Mouse (Mus musculus) urinary bladder, postnatal 14 days (tissue): ENCODE measurements at regions not wholly inside any gene's neighbourhood (a gene's known extent, or its start where the extent isn't known, plus 50 kb on each side); places are given as distances from the start of the nearest gene placed in this dataset.

Source experiments
- DNase-seq: peaks from one replicate; pipeline ENCODE4 v3.0.0; 2021; ENCODE audit warnings: low spot score

DNA sequence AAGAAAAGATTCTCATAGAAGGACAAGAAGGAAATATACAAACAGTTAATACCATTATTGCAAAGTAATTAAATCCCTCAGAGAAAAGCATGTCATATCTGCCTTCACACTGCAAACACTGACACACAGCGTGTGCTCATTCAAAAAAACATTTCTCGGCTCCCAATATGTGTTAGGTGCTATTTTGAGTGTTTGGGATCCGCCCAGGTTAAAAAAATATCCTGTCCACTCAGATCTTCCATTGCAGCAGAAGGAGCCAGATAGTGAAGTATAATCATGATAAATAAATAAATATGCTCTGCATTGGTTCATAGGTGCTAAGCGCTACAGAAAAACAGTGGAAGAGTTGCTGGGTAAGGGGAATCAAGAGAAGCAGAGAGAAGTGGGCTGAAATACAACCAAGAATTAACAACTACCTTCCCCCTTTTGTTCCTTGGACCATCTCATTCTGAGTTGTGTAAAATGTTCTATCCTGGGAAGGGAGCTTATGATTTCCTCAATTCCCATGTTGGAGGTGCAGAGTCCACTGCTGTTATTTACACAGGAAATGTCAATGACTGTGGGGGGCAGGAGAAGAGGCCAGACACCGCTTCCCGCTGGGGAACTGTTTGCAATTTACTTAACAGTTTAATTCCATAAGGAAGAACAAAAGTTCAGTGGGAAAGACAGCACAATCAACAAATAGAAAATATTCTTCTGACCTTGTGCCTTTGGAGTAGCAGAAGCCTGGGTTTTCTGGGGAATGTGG lies 139.9 kb downstream of the Tle1 start:
- DNase-seq: no peak

DNA sequence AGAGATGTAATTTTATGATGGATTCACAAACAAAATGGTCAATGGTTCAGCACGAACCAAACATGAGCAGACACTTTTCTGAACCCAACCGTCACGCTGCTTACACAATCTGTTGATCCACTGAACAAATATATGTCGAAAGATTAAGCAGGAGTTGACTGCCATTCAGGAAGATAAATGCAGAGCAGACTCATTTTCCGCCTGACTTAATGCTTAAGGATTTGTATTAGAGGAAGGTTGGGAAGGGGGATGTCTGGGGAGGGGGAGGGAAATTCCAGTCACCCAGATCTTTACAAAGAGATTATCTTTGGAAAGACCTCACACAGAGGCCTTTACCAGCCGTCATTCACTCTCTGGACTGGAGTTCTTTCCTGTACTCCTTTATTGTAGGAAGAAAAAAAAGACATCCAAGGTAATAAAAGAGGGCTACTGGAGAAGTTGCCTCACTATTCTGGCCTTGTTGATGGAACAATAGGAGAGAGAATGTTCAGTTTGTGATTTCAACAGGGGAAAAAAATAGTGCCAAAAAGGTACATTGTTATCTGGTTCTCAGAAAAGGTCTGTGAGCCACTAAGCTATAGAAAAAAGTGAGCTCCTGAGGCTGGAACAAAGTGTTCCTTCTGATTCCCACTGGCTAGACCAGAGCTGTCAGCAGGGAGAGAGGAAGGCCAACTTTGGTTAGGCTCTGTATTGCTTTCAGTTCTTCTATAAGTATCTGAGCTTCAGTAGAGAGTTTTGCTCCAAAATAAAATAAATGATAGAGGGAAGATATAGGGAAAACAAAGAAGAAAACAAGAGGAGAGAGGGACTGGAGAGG lies 150.9 kb downstream of the Tle1 start:
- peak; percentile 4 for DNase-seq

DNA sequence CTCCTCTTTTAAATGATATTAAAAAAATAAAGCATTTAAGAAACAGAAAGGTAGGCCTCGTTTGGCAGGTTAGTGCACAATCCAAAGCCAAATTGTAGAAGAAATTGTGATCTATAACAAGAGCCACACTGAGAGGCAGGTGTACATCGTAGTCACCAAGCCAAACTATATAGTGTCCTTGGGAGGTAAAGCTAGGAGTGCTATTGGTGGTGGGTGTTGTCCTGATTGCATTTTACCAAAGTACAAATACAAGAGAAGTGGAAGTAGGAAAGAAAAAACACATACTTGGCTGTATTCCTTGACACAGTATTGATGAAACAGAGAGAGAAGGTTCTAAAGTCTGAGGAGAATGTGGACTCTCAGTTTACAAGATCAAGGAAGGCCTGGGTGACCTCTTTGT lies 178.6 kb downstream of the Tle1 start:
- no peak for DNase-seq

DNA sequence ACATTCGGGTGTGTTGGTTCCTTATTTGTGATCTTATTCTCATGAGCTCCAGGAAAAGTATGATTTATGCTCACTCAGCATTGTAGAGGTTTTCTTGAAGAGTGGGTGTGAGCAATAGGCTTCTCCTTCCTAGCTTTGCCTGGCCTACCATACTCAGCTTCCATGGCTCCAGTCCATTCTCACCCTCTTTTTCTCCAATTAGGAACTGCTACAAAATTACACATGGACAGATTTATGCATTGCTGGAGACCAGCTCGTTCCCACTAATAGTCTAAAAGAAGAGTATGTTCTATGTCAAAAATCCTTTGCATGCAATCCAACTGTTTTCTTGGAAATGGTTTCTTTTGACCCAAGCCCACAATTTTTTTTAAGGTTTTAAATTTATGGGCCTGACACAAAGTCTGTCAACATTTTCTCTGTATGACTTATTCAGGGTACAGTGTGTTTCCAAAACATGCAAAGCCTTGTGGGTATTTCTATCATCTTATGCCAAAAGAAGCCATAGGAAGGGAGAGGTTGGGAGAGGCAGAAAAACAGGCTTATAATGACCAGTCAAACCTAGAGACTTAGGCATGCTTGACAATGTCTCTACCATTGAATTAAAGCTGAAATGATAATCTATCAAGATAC lies 186.4 kb downstream of the Tle1 start:
- DNase-seq: peak; percentile 9

DNA sequence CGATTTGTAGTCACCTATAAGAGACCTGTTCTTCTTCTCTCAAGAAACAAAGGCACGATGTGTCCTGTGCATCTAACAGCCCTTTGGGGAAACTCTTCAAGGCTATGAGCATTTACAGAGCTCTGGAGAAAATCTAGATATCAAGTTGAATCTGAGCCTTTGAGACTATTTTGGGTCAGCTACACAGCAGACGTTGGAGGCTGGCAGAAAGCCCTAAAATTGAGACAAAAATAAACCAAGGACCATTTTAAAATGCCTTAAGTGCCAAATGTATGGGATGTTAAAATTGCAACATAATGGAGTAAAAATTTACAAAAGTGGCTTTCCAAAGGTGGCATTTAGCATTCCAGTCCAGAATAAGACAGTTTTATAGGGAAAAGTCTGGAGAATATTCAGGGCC lies 187.1 kb downstream of the Tle1 start:
- no peak for DNase-seq

DNA sequence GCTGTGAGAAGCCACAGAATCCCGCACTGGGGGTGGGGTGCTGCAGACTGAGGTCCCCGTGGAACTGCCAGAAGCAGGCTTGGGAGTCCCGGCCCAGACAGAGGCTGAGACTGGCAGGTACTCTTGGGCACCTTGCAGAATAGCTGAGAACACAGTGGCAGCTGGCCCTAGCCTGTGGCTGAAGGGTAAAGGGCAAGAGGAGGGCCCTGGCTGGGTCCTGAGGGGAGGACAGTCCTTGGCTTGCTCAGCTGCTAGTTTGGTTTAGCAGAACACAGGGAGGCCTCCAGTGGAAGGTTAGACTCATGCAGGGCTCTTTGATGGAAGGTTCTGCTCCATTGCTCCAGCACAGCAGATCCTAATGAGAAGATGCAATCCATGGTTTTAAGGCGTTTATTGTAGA lies 190.4 kb downstream of the Tle1 start:
- DNase-seq: no peak

DNA sequence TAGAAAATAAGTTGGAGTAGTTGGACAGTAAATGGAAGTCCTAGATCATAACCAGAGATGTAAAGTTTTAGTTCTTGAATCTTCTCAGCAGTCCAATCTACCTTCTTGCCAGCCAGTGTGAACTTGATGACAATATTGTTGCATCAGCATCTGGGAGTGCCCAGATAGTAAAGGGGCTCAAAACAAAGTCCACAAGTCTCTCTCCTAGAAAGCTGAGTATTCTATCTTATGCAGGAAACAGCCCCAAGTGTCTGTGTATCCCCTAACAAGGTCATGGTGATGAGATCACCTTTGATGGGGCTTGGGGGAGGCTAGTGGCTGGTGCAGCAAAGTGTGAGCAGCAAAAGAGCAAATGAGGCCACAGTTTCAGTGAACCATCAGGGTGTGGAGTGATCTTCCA lies 194.8 kb downstream of the Tle1 start:
- DNase-seq: no peak

DNA sequence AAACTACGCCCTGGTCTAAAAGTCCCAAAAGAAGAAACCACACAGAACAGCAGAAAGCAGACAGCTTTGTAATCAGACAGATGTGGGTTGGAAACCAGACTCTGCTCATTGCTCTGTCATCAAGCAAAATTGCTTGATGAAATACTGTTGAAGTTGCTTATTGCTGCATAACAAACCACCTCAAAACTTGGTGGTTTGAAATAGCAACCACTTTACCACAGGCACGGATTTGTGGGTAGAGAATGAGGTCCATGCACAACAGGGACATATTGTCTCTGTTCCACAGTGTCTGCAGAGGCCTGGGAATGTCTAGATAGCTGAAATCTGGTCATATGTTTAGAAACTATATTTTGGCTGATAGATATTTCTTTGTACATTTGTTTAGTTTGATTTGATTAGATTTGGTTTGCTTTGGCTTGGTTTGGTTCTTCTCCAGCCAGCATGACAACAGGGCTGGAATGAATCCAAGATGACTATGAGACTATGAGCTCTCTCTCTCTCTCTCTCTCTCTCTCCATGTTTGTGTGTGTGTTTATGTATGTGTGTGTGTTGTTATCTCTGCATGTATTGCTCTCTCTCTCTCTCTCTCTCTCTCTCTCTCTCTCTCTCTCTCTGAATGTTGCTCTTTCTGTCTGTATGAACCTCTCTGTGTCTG lies 199.4 kb downstream of the Tle1 start:
- DNase-seq: no peak

DNA sequence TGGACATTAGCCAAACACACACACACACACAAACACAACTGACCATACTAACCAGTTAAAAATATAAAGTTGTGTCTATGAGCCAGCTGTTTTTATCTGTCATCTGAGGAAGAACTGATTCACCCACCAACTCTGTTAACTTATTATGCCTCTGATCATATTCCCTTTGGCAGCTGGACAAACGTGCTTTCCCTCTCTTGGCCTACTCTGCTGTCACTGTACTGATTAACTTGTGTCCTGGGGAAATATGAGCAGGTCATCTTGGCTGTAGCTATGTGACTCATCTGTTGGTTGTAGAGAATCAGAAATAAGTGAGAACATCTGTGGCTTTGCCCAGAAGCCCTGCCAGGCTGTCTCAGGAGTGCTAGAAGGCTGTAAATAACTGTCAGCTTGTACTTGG lies 210.9 kb upstream of the Gm11232 start:
- DNase-seq: peak; percentile 10

DNA sequence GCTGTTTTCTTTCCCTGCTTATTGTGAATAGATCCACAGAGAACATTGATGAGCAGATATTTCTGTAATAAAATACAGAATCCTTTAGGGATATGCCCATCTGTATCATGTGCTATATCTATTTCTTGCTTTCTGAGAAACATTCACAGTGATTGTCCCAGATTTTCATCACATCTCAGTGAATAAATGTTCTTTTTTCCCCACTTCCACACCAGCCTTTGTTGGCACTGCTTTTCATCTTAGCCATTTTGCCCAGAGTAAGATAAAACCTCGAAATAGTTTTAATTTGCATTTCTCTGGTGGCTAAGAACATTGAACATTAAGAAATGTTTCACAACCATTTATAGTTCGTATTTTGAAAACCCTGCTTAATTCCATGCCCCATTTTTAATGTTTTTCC lies 195.7 kb upstream of the Gm11232 start:
- DNase-seq: no peak

DNA sequence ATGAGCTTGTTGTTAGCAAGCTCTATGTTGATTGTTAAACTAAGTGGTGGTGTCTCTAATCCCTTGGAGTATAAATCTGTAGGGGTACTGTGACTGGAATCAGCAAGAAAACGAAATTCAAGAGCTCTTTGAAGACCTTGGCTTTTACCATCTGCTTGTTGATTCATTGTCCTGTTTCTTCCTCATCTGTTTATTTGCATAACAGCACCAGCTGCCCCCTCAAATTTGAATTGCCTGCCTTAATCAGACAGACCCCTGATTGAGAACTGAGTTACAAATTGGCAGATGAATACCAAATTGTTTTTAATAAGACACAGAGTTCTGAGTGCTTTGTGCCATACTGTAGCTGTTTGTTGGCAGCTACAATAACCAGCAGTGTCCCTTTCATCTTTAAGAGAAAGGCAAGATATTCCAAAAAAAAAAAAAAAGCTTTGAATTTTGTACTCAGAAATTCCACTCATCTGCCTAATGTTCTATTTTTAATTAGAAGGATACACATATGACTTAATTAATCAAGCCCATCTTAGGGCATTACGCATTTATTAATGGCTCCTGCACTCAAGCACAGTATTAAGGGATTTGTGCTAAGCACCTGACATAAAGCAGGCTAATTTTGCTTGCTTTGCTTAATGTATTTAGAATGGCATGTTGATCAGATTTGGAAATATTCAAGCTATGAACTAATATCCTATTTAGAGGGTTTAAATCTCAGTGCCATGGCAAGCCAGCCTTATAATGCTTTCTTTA lies 175.6 kb upstream of the Gm11232 start:
- DNase-seq: no peak

DNA sequence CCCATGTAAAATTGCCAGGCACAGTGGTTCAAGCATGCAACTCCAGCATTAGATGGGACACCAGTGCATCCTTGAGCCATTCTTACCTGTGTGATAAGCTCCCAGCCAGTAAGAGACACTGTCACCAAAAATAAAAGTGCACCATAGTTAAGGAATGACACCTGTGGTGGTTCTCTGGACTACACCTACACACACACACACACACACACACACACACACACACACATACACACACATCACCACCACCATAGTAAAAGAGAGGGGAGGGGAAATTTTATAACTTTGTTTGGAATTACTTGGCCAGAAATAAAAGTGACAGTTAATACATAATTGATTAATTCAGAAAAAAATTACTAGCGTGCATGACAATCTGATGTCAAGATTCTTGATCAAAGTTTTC lies 175.1 kb upstream of the Gm11232 start:
- DNase-seq: no peak

DNA sequence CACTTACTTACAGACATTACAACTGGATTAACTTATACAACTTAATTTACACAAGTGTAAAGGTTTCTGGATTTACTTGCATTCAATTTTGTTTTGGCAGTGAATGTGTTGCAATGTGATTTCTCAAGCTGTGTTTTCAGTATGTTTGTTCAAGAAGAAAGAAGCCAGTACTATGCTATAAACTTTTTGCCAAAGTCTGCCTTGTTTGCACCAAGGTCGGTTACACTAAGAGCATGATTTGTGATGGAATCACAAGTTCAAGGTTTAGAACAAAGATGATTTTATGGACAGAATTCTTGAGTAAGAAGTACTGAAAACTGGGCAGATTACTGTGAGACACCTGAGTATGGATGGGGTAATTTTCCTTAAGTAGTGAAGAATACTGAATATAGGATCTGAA lies 153.8 kb upstream of the Gm11232 start:
- DNase-seq: no peak

DNA sequence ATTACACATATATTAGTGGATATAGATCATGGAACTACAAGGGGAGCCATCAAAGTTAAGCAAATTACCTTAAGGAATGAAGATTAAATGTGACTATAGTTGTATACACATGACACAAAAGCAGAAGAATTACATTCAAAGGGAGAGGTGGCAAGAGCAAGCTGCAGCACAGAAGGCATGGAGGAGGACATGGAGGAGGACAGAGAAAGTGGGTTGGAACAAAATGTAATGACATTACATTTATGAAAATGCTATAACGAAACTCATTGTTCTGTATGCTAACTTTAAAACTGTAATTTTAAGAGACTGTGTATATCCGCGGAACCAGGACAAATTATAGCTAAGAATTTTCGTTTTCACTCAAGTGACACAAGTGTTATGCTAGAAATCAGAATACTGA lies 117.9 kb upstream of the Gm11232 start:
- no peak for DNase-seq

DNA sequence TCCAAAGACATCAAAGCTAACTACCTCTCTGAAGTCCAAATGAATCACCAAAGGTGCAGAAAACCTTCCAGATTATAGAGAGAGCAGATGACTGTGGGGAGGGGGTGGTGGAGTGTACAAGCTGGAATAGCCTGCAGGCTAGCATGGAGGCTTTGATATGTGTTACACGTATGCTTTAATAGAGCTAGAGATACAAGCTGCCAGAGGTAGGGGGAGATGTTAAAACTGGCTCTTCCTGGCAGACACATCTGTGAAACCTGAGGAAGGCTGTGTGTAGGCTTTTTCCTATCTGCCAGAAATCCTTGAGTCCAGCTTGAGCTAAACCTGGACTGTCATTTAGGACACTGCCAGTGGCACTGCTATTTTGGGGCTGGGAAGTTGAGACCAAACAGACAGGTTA lies 109.2 kb upstream of the Gm11232 start:
- DNase-seq: no peak

DNA sequence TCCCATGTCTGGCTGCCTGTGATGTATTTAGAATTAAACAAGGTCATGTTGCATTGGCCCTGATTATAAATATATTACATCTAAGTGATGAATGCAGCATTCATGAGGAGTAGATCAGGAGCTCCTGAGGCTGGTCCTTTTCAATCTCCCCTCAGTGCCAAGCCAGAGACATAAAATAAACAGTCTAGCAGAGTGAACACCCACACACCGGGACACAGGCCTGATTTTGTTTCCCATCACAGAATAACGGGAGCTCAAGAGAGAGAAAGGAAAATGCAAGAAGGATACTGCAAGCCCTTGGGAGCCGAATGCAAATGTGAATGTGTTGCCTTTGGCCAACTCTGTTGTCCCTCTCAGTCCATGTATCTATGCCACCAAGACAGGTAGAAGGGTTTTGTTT lies 84.1 kb upstream of the Gm11232 start:
- DNase-seq: no peak

DNA sequence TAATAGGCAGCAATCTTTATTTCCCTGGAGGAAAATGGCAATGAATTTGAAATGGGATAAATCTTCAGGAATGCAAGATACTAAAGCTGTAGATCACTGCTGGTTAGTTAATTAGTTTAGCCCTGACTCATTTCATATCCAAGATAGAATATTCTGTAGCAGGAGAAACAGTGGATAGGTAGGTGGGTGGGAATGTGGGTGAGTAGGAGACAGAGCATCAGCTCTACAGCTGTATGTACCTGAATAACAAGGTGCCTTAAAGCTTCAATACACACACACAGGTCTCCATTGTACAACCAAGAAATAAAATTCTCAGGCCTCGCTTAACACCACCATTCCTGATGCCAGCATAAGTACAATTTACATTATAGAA lies 83.0 kb upstream of the Gm11232 start:
- no peak for DNase-seq

DNA sequence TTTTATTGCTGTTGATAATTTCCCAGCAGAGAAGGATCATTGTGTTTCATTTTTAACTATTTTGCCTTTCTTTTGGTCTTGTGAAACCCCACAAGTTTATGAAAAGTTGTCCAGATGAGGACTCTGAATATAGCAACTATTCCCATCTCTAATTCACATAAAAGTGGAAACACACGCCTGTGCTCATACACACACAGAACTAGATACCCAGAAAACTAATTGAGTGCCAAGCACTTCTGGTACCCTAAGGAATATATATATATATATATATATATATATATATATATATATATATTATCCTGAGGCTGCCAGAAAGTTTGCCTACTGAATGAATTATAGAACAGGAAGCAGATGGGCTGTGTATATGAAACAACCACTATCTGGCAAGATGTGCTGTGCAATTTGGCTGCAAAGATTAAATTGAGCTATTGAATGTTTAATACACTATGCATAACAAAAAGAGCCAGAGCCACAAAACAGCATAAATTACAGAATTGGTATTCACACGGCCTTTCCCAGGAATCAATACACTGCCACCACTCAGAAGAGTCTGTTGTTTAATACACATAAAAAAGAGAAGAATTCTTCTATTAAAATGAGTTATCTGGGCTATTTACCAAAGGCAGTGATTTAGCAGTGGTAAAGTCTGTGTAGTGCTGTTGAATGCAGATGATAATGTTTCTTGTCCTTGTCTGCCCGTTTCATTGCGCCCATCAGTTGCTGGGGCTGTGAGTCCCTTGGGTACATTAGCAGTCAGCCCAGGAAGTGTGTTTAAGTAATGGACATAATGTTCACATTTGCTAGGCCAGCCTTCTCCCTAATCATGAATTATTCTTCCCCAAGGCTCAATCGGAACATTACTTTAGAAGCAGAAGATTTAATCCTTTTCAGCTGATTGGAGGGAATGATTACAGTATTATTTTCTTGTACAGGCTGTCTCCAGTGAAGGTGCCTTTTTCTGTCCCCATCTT lies 82.3 kb upstream of the Gm11232 start:
- DNase-seq: no peak

DNA sequence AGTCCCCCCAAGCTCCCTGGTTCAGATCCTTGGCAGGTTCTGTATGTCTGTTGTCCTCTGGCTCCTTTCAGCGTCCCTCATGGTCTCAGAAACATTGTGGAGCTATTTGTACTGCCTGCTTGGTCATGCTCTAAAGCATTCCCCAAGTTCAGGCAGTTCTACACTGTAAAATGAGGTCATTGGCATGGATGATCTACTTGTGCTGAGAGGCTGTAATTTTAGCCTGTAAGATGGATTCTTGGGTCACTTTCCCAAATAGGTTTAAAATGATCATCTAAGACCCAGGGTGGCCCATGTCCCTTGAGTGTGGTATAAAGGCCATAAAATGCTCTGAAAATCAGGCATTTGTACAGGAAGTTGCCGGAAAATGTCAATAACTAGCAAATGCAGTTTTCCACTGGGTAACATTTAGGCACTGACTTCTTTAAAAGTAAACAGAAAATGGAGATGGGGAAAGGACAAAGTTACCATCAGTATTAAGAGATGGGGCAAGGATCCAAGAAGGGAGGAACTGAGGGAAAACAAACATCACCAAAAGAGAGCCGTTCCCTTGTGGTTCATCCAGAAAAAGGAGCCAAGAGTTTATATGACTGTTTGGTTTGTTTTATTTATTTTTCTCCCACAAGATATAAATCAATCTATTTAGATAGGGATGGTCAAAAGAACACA lies 81.5 kb upstream of the Gm11232 start:
- DNase-seq: peak; percentile 17

DNA sequence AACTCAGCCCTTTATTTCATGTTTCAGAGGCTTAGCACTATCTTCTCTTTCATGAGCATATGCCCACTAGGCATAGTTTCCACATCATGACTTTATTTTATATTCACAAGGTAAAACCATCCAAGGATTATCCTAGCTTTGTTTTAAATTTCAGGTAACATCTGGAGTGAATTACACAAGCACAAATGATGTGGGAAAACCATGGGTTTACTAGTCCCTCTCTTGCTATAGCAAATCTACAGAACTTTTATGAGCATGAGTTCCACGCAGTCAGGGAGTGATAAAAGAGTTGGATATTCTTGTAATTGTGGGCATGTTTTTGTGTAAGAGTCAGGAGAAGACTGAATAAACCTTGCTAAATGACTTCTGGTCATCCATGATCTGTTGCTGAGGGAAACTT lies 78.0 kb upstream of the Gm11232 start:
- DNase-seq: no peak
